Mouse (Mus musculus) layer of hippocampus, adult 8-10 months (tissue): ENCODE measurements around the gene Dock9. TPM values are rescaled to one million over a fixed set of nuclear protein-coding genes. Genes with fewer than 3 reads are reported as not detected.
A peak's percentile ranks its signal among the peaks of the same experiment; 100 is the strongest.

Experiments
- DNase-seq, 2 experiments: peaks; one replicate each; pipeline ENCODE4 v3.0.0; 2022; ENCODE audit warnings: low spot score in 2 of 2
- total RNA-seq, 4 experiments: library from RNA; stranded (reverse); gene quantifications; 2 replicates each; pipeline ENCODE4 v1.2.4; 2022

Dock9 gene
- total RNA-seq, 4 experiments from 2014 or later = 179 to 210 (median 198) TPM

DNA sequence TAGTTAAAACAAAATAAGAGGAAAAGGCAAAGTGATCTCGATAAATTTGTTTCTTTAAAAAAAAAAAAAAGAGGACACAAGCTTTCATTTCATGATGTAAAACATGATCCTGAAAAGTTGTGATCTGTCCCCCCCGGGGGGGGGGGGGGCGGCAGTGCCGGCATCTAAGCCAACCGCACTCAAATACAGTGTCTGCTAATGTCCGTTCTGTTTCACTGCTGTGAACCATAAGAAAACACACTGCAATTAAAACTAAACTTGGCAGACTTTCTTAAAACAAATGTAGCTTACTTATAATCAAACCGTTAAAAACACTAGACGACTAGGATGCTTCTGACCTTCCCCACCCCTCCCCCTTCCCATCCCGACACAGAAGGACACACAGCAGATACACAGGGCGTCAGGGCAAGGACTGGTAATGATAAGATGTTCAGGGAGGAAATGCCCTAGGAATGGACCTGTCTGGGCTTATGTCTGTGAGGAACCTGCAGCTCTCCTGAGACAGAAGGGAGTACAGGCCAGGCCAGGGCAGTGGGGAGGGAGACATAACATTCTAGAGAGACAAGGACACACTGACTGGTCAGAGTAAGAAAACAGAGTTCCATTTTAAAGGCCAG lies 204.2 kb downstream of the Dock9 start:
- DNase-seq = no peak

DNA sequence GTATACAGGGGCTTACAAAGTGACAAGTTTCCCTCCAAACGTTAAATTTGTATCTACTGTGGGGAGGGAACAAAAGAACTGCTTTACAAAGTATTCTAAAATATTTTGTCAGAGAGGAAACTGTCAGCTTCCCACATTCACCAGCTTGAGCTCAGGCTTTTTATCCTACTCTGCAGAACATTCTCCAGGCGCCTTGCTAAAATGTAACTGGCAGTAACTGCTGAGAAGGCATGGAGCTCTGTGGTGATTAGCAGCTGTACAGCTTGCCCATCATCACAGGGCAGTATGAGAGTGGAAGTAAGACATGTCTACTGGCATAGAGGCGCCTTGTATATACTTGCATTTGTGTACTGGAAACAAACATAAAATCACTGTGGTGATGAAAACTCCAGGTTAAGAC lies 204.7 kb downstream of the Dock9 start:
- DNase-seq = no peak

GRCm38 (mm10) chr14:121592356-121592755 lies 205.3 kb downstream of the Dock9 start:
- no peak for DNase-seq

DNA sequence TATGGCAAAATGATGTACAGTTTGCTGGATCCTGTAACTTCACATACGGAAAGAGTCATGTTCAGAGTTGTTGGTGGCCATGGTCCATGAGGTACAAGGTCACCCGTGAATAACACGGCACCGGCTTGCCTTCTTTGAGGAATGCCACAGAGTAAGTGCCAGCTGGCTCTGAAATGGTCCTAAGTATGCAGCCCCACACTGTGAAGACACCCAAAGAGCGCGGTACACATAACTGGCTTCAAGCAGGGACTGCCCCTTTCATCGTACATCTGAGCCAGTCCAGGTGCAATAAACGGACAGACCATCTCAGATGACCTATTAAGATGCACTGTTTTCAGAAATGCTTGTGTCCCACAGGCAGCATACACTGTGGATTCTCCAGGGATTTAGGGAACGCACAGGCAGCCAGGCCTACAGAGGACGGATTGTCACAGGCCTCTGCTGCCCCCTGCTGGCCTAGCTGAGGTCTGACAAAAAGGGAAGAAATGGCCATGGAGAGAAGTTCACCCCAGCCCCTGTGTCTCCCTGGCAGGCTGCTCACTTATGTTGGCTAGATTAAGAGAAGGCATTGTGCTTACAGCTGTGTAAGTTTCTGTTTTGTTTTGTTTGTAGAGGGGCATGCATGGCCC lies 208.4 kb downstream of the Dock9 start:
- DNase-seq = peak in 1 of 2 experiments; percentile 67

- no peak for DNase-seq
Measured at GRCm38 (mm10) chr14:121588451-121588850, 209.2 kb downstream of the Dock9 start.

- no peak for DNase-seq
Measured at GRCm38 (mm10) chr14:121585906-121586765, 211.5 kb downstream of the Dock9 start.

DNA sequence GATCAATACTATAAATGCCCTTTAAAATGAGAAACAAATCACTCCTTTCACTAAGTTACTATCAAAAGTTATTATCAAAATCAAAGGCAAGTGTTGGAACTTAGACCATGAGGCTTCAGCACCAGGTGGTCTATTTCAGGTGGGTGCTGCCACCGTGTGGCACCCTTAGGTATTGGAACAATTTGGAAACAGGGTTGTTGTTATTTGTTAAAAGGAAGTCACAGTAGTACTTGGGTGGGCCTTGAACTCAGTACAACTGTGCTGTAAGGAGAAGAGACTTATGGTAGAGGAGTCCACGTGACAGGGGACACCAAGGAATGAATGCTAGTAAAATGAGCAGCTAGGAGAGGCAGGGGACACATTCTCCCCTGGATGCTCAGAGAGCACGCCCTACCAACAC lies 218.6 kb downstream of the Dock9 start:
- peak in 1 of 2 experiments; percentile 63 for DNase-seq

DNA sequence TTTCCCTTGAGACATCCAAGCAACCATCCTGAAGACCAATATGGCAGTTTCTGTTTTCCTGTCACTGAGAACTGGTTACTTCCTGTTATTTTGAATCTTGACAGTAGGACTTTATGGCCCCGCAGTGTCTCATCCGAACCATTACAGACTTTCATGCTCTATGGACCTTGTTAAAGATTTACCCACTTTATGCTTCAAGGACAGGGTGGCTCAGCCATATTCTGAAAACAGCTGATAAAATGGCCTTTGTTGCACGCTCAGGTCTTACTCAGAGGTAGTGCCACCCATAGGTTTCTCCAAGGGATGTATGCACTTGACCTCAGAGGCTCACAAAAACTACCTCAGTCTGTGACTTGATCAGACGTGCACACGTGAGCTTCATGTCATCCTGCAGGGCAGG lies 224.2 kb downstream of the Dock9 start:
- no peak for DNase-seq

DNA sequence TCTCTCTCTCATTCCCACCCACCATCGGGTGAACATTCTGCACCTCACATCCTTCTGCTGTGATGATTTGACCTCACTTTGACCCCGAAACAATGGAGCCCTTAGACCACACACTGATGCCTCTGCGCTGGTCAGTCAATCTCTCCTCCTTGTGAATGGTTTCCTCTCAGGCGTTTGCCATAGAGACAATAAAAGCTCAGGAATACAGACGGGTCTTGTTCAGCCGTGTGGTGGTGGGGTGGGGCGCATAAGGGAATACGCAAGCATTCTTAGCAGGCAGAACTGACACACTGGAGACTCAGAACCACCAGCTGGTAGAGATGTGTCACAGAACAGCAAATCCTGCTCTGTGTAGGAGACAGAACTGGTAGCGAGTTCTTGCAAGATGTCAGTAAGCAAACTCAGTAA lies 230.8 kb downstream of the Dock9 start:
- peak; percentile 60 to 63 for DNase-seq

GRCm38 (mm10) chr14:121565930-121566329 lies 231.7 kb downstream of the Dock9 start:
- DNase-seq = no peak

DNA sequence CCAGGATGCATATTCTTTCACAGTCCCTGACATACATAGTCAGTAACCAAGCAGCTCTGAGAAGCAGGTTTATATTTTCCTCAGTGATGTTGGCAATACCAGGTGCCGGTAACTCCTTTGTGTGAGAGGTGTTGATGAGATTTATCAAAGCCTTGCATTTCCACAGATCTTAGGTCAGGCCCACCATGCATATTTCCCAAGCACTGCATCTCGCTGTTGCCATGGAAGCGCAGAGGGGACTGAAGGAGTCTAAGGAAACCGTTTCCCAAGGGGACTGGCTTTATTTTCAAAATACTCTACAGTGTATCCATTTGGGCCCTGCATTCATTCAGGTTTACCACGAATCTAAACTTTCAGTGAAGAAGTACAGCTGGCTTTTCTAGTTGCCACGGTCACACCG lies 233.0 kb downstream of the Dock9 start:
- no peak for DNase-seq

DNA sequence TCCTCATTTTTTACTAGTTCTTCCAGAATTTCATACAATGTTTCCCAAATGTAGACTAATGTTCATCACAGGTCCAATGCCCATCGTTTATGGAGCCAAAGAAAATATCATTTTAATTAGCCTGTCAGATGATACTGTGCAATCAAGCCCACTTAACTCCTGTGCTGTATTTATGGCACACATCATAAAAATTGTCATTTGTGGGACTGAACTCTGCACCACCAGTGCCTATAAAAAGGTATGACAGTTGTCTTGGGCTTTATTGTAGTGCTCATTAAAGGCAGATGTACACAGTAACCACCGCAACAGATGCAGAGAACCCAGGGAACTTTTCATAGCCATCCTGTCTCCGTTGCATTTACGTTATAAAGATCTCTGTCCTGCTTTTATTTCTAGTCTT lies 233.7 kb downstream of the Dock9 start:
- no peak for DNase-seq

DNA sequence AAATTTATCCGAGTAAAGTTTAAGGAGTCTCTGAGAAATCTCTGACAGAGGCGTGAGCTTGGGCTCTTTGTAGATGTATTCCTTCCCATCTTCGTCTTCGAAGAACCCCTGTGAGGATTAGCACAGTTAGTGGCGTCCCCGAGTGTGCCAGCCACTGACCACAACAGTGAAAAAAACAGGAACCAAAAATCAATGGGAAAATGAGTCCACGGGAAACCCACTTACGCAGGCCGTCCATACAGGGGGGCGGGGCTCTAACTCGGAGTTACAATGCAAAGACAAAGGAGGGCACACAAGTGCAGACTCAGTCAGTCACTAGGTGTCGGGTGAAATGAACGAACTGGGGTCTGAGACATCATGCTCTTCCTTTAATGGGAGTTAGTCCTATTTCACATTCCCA lies 238.6 kb downstream of the Dock9 start:
- no peak for DNase-seq

- DNase-seq = no peak
Measured at GRCm38 (mm10) chr14:121556401-121557315, 241.0 kb downstream of the Dock9 start.

- no peak for DNase-seq
Measured at GRCm38 (mm10) chr14:121553785-121554184, 243.9 kb downstream of the Dock9 start.

GRCm38 (mm10) chr14:121552586-121552985 lies 245.1 kb downstream of the Dock9 start:
- no peak for DNase-seq

DNA sequence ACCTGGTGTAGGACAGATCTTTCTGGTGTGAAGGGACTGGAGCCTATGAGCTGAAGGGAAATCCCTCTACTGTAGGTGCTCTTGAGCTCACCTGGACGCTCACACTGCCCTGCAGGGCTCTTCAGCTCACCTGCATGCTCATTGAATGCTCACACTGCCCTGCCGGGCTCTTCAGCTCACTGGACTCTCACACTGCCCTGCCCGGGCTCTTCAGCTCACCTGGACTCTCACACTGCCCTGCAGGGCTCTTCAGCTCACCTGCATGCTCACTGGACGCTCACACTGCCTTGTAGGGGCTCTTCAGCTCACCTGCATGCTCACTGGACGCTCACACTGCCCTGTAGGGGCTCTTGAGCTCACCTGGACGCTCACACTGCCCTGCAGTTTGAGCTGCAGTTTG lies 247.8 kb downstream of the Dock9 start:
- DNase-seq = no peak

DNA sequence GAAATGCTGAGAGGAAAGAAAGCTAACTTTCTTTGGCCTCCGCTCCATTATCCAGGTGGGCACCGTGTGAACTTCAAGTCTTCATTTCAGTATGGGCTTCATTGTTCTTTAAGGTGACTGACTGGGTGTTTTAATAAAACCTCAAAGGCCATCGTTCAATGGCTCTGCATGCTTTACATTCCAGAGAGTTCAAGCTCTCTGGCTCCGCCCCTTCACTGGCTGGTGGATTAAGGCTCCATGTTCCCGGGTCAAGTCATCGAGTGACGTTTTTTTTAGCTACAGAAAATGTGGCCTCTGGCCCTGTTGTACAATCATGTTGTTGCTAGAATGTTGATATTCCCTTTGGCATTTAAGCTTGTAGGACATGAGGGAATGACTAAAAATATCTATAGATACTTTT lies 249.9 kb downstream of the Dock9 start:
- no peak for DNase-seq

GRCm38 (mm10) chr14:121546621-121547020 lies 251.0 kb downstream of the Dock9 start:
- no peak for DNase-seq

DNA sequence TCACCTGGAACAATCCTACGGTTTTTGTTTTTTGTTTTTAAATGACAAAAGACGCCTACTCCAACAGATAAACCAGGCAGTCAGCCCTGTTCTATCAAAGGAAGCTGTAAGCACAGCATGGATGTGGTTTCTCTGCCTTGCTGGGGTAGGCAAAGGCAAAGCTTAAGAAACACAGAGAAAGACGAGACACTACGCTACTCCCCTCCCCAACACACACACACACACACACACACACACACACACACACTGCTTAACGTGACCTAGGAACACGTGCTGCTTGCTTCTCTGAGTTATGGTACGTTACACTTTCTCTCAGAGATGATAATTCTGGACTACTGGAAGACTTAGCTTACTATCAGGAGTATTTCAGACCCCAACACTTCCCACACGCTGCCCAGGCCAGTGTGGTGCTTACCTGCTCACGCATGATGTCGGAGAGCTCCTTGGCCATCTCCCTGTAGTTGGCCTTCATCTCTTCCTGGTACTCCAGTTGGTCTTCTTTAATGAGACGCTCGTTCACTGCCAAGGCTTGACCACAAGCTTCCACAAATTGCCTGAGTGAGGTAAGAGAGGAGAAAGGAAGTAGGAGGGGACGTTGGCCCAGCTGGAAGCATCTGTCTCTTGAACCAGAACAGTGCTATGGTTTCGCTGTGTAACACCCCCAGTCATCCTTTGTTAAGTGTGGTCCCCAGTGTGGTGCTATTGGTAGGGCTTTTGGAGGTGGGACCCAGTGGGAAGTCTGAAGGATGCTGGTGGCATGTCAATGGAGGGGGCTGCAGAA lies 251.9 kb downstream of the Dock9 start:
- DNase-seq = no peak

- DNase-seq = no peak
Measured at GRCm38 (mm10) chr14:121541262-121541661, 256.4 kb downstream of the Dock9 start.
